Mouse (Mus musculus) 3134 (cell line): Measurements from ENCODE around the gene Trpc1.

ENCODE experiments used
- DNase-seq: peaks from one replicate; pipeline ENCODE4 v3.0.0-alpha.2; 2011; ENCODE audit warnings: low spot score; ENCODE audit not compliant: insufficient read length; ENCODE audit errors: extremely low read depth

Gene Trpc1

GRCm38 (mm10) chr9:95750037-95750511, at the start of gene Trpc1:
Trpc1 (minus strand) TSS chr9:95750375.
- peak; percentile 88 for DNase-seq

GRCm38 (mm10) chr9:95796323-95796722, 46.1 kb upstream of the Trpc1 start:
- DNase-seq: no peak

GRCm38 (mm10) chr9:95795844-95796243, 45.7 kb upstream of the Trpc1 start:
- DNase-seq: no peak

GRCm38 (mm10) chr9:95795077-95795784, 45.1 kb upstream of the Trpc1 start:
- no peak for DNase-seq

GRCm38 (mm10) chr9:95793986-95794744, 44.0 kb upstream of the Trpc1 start:
- DNase-seq: no peak

GRCm38 (mm10) chr9:95784888-95785511, 34.8 kb upstream of the Trpc1 start:
- DNase-seq: no peak

GRCm38 (mm10) chr9:95783646-95784293, 33.6 kb upstream of the Trpc1 start:
- no peak for DNase-seq

GRCm38 (mm10) chr9:95771671-95772070, 21.5 kb upstream of the Trpc1 start:
- DNase-seq: no peak

GRCm38 (mm10) chr9:95763218-95763617, 13.0 kb upstream of the Trpc1 start:
- DNase-seq: no peak

GRCm38 (mm10) chr9:95762228-95762627, 12.1 kb upstream of the Trpc1 start:
- no peak for DNase-seq

- no peak for DNase-seq
These were observed 11.2 kb upstream of the Trpc1 start for GRCm38 (mm10) chr9:95761381-95761780.

GRCm38 (mm10) chr9:95750746-95751145, 571 bp upstream of the Trpc1 start:
- no peak for DNase-seq

GRCm38 (mm10) chr9:95749461-95749928, 680 bp downstream of the Trpc1 start:
- peak; percentile 56 for DNase-seq

- DNase-seq: no peak
These were observed 2.9 kb downstream of the Trpc1 start for GRCm38 (mm10) chr9:95747298-95747697.

GRCm38 (mm10) chr9:95744845-95745613, 5.1 kb downstream of the Trpc1 start:
- no peak for DNase-seq

GRCm38 (mm10) chr9:95736238-95736637, 13.9 kb downstream of the Trpc1 start:
- peak; percentile 8 for DNase-seq

GRCm38 (mm10) chr9:95712574-95712973, 37.6 kb downstream of the Trpc1 start:
- no peak for DNase-seq

- DNase-seq: no peak
These were observed 41.2 kb downstream of the Trpc1 start for GRCm38 (mm10) chr9:95708943-95709342.

- DNase-seq: no peak
These were observed 44.8 kb downstream of the Trpc1 start for GRCm38 (mm10) chr9:95705371-95705770.

- DNase-seq: no peak
These were observed 46.1 kb downstream of the Trpc1 start for GRCm38 (mm10) chr9:95704078-95704477.
